Mouse (Mus musculus): ENCODE measurements around the gene Wdfy4.

DNA sequence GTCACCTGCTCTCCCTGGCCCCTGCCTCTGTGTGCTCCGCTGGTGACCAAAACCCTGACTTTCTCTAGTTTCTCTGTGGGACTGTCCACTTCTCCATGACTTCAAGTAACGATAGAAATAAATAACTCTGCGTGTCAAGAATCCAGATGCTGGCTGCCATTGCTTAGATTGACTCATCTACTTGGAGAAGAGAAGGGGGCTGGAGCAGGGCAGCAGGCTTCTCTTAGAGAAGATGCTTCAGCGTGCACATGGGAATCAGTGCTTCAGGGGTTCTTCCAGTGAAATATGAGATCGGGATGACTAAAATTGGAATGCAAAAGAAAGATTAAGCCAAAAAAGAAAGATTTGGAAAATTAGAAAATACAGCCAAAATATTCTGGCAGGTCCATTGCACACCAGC is 165.7 kb downstream of the Wdfy4 start:
- TF ChIP-seq POLR2A (IDR thresholded peaks at IDR 0.05; ENCODE audit: low read depth, low read length) (no peak), CTCF (IDR thresholded peaks at IDR 0.05; ENCODE audit: borderline replicate concordance, insufficient read depth, low read length) (no peak)
